Mouse (Mus musculus) lung, postnatal 25 days (tissue): ENCODE measurements around the gene Ksr2.

Source experiments
- DNase-seq: peaks from one replicate; pipeline ENCODE4 v3.0.0; 2022; ENCODE audit warnings: low spot score

Ksr2 gene

DNA sequence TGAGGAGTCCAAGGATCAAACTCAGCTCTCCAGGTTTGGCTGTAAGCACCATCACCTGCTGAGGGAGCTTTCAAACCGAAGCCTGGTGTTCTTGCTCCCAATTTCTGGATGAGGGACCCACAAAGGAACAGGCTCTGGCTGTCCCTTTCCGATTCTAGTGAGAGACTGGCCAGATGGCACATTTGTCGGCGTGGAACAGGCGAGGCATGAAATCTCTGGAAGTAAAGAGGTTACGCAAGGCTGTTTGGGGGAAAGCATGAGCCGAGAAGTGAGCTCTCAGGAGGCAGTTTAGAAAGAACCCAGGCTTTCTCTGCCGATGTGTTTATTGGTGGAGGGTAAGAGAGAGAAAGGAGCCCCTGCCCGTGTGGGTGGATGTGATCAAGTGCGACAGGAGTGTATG, 109.2 kb downstream of the Ksr2 start:
- no peak for DNase-seq

DNA sequence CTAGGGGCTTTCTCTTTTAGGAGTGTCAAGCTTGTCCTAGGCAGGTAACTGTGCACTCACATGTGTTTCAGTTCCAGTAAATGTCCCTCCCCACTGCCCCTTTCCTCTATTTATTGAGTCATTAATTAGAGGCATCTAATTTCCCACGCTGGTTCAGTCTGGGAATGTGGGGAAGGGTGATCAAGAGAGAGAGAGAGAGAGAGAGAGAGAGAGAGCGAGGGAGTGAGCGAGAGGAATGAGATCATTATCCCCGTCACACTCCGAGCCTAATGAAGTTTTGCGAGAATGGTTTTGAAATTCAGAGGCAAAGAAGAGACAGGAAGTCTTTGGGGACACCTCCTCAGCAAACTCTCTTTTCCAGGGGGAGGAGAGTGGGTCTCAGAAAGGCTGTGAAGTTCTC, 117.2 kb downstream of the Ksr2 start:
- no peak for DNase-seq

- no peak for DNase-seq
These were observed 125.4 kb downstream of the Ksr2 start for GRCm38 (mm10) chr5:117539221-117539620.

DNA sequence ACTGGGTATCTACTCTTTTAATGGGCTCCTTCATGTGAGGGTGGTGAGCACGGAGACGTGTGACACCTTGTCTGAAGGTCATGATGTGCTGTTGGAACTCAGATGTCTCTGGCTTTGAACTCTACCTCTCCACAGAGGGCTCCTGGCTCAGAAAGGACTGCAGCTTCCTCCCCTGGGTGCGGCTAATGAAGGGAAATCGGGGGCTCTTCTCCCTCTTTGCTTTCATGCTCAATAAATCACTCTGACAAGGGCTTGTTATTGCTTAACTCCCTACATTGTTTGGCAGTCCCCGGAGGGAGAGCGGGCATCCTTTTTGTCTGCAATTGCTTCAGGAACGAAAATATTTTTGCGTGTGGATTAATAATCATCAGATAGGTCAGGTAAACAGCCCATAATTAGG, 127.9 kb downstream of the Ksr2 start:
- no peak for DNase-seq

DNA sequence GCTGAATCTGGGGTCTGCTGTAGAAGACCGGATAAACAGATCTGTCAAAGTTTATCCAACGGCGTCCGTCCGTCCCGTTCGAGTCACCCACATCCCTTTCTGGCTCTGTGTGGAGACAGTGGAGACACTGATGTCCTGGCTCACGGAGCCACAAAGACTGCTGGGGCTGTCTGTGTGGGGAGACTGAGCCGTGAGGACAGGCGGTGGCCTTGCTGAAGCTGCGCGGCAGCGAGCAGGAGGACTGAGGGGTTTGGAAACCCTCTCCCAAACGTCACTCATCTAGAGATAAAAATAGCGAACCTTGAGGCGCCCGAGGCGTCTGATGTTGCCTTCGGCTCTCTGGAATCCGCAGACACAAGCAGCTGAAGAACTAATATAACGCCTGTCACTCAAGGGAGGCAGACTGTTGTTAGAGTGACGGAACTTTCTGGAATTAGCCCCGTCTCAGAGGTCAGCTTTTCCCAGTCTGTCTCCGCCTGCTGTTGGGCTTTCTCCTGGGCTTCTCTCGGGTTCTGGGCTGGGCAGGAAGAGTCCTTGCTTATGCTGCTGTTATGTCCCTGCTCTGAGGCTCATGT, 133.0 kb downstream of the Ksr2 start:
- no peak for DNase-seq

DNA sequence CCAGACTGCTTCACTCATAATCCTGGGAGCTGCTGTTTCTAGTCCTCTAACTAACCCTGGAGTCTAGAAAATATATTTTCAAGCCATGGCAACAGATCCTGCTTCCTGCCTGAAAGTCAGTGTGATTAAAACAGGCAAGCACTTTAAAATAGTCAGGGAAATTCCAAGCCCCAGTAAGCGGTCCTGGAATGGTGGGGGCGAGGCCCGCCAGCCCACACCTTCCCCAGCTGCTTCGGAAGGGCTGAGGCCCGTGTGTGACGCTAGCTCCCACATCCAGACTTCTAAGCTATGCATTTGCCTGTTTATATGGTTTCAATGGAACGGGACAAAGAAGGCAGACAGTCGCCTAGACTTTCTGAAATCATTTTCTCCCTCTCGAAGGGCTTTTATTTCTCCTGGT, 137.2 kb downstream of the Ksr2 start:
- DNase-seq, result no peak

- DNase-seq, result no peak
These were observed 138.3 kb downstream of the Ksr2 start for GRCm38 (mm10) chr5:117552096-117552495.

GRCm38 (mm10) chr5:117554505-117554904, 140.7 kb downstream of the Ksr2 start:
- no peak for DNase-seq

- no peak for DNase-seq
These were observed 142.8 kb downstream of the Ksr2 start for GRCm38 (mm10) chr5:117556570-117556969.

- no peak for DNase-seq
These were observed 147.3 kb downstream of the Ksr2 start for GRCm38 (mm10) chr5:117561080-117561479.

DNA sequence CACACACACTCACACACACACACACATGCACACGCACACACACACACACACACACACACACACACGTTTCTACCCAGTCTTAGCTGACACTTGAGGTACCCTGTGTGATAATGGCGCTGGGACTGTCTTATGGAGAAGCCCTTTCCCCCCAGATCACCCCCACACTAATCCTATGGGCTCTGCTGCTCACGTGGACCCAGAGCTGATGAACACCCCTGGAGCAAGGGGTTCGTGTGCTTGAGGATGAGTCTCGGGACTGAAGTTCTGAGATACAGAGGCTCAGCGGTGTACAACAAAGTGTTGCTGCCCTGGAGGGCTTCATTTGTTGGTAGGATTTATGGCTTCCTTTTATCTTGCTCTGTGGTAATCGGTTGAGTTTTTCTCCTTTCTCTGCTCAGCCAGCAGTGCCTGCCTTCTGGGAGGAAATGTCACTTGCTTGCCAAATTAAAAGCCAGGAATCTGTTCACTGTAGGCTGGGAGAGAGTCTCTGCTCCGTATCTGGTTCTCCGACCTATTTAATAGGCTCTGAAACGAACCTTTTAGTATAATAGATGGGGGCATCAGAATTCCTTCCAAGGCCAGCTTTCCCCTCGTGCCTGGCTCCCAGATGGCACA, 152.4 kb downstream of the Ksr2 start:
- DNase-seq, result no peak

DNA sequence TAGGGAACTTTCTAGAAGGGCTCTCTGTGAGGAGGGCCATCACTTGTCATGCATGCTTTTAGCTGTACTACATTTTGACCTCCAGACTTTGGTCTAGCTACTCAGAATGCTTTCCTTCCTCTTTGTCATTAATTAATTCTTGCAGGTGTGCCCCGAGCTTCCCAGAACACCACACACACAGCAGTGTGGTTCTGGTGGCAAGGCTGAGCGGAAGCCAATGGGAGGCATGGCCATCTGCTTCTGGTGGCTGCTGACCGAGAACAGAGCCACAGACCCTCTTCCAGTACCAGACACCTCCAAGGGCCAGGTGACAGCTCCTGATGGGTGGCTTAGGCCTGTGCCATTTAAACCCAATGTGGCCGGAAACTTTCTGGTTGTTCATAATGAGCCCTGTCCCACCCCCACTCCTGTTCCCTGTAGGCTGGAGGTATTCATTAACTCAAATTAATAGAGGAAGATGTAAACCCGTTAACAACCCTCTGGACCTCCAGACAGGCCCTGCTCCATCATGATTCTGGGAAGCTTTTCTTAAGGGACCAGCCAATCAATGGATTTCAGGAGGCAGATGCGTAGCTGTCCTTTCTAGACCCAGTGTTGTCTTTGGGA, 155.5 kb downstream of the Ksr2 start:
- no peak for DNase-seq

GRCm38 (mm10) chr5:117572428-117572827, 158.6 kb downstream of the Ksr2 start:
- no peak for DNase-seq

- no peak for DNase-seq
These were observed 161.1 kb downstream of the Ksr2 start for GRCm38 (mm10) chr5:117574894-117575293.

GRCm38 (mm10) chr5:117577598-117577997, 163.8 kb downstream of the Ksr2 start:
- DNase-seq, result no peak

GRCm38 (mm10) chr5:117581711-117582110, 167.9 kb downstream of the Ksr2 start:
- no peak for DNase-seq

- no peak for DNase-seq
These were observed 170.6 kb downstream of the Ksr2 start for GRCm38 (mm10) chr5:117584428-117584827.

DNA sequence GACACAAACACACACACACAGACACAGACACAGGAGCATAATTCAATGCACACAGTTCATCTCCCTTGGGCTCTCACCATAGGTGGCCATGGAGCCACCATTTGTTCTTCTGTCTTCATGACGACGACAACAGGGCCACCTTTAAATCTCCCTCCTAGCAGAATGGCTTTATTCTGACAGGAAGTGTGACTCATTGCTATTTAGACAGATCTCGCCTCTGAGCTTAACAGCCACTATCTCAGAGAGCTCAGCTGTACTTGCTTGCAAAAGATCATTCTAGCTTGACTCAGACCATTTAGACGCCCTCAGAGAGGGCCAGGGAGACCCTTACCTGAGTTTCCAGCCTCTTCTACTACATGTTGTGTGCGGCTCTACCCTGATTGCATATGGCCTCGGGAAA, 175.5 kb downstream of the Ksr2 start:
- DNase-seq, result no peak

GRCm38 (mm10) chr5:117593273-117593672, 179.5 kb downstream of the Ksr2 start:
- DNase-seq, result no peak

DNA sequence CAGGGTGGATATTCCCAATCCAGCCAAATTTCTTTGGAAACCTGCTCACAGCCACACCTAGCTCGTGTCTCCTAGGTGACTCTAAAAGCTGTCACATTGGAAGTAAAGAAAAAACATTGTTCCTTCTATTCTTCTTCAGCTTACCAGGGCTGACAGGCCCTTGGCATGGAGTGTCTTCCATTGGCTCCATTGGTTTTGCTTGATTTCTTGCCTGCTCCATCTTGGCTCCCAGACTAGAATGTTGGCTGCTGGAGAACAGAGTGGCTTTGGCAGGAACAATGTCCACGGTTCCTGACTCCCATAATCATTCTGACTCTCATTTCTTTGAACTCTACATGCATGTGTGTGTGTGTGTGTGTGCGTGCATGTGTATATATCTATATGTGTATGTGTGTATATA, 183.0 kb downstream of the Ksr2 start:
- DNase-seq, result no peak

GRCm38 (mm10) chr5:117602026-117602425, 188.2 kb downstream of the Ksr2 start:
- no peak for DNase-seq

- peak; percentile 1 for DNase-seq
These were observed 194.0 kb downstream of the Ksr2 start for GRCm38 (mm10) chr5:117607761-117608309.

DNA sequence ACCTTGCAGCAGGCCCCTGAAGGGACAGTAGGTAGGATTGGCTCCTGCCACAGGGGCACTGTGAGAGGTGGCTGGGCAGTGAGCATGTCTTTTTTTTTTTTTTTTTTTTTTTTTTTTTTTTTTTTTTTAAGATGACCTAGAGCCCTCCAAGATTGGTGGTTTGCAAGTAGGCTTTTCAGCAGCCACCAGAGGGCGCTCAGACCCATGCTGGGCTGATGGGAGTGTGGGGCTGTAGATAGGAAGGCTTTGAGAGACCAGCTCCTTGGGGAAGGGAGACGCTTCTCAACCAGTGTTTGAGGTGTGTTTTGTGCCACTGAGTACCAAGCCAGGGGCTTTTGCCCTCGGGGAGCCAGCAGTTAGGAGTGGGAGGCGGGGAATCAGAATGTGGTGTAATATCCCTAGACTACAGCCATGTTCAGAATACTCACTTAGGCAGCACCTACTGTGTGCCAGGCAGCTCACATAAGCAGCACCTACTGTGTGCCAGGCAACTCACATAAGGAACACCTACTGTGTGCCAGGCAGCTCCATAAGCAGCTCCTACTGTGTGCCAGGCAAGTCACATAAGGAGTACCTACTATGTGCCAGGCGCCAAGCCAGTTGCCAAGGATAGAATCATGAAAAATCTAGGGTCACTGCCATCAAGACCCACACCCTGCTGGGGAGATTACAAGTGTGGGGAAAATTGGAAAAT, 200.7 kb downstream of the Ksr2 start:
- peak; percentile 40 for DNase-seq
